Mouse (Mus musculus) heart, adult 2 months (tissue): ENCODE measurements around the gene Arih1.

Experiments used
- EP300 ChIP-seq: fragments of 200-500 bp; IDR thresholded peaks from 2 replicates; pipeline ENCODE4 v1.6.1; 2011; ENCODE audit warnings: low read depth, low read length, control low read depth; ENCODE audit not compliant: insufficient read depth
- POLR2A ChIP-seq: fragments of 200-500 bp; IDR thresholded peaks from 2 replicates; pipeline ENCODE4 v1.6.1; 2011; ENCODE audit warnings: mild to moderate bottlenecking, low read depth, low read length, control low read depth; ENCODE audit not compliant: insufficient read depth

DNA sequence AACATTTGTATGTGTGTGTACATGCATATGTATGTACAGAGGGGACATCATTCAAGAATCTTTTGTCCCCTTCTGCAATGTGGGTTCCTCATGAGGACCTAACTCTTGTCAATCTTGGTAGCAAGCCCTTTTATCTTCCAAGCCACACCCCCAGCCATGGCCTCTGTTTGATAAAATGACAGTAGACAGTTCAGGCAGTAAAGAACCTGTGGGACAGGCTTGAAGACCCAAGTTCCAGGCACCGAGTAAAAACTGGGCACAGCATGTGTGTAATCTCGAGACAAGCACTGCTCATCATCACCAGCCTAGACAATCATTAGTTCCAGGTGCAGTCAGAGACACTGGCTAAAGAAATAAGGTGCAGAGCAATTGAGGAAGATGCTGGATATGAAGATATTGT lies 140.2 kb downstream of the Arih1 start:
- no peak for TF ChIP-seq EP300
- no peak for TF ChIP-seq POLR2A
